Mouse (Mus musculus) heart, embryonic 12.5 days (tissue): ENCODE results near the gene Castor1. TPM values are rescaled to one million over a fixed set of nuclear protein-coding genes. Genes with fewer than 3 reads are reported as not detected.

ENCODE experiments used
- ATAC-seq: fragments of 200-750 bp; cut with Nextera tagmentation; 2 replicates; pipeline ENCODE4 v1.8.0; 2017; ENCODE audit warnings: moderate TSS enrichment, moderate library complexity; ENCODE audit not compliant: insufficient number of reproducible peaks, low FRiP score
- H3K27ac ChIP-seq: fragments of 300-500 bp; sonication (generic); 2 replicates; pipeline ENCODE4 v1.5.1; 2016; ENCODE audit warnings: mild to moderate bottlenecking, moderate library complexity; ENCODE audit not compliant: poor library complexity, severe bottlenecking
- H3K27me3 ChIP-seq: fragments of 300-500 bp; sonication (generic); replicated peaks from 2 replicates; pipeline ENCODE4 v1.6.1; 2016; ENCODE audit warnings: mild to moderate bottlenecking, moderate library complexity
- H3K36me3 ChIP-seq: fragments of 300-500 bp; sonication (generic); 2 replicates; pipeline ENCODE4 v1.6.1; 2016; ENCODE audit warnings: mild to moderate bottlenecking, moderate library complexity
- H3K4me1 ChIP-seq: fragments of 300-500 bp; sonication (generic); replicated peaks from 2 replicates; pipeline ENCODE4 v1.6.1; 2016; ENCODE audit warnings: mild to moderate bottlenecking
- H3K4me2 ChIP-seq: fragments of 300-500 bp; sonication (generic); 2 replicates; pipeline ENCODE4 v1.6.1; 2016; ENCODE audit warnings: mild to moderate bottlenecking, moderate library complexity
- H3K4me3 ChIP-seq: fragments of 300-500 bp; sonication (generic); 2 replicates; pipeline ENCODE4 v1.5.1; 2016; ENCODE audit warnings: mild to moderate bottlenecking
- H3K9ac ChIP-seq: fragments of 300-500 bp; sonication (generic); 2 replicates; pipeline ENCODE4 v1.6.1; 2016; ENCODE audit warnings: mild to moderate bottlenecking, moderate library complexity
- H3K9me3 ChIP-seq: fragments of 300-500 bp; sonication (generic); replicated peaks from 2 replicates; pipeline ENCODE4 v1.6.1; 2016; ENCODE audit warnings: mild to moderate bottlenecking, moderate library complexity
- WGBS: fragments of 180-500 bp; shearing (Covaris S2); methylation state at CpG from one replicate; pipeline ENCODE4 v1.1.7; 2016; 5-methylcytosine and 5-hydroxymethylcytosine counted together
- polyA plus RNA-seq: library from polyadenylated mRNA; unstranded; fragments of >200 nt; fragmentation: Nextera tagmentation; extraction: Ambion mirVana; gene quantifications from 2 replicates; pipeline ENCODE4 v1.2.1, GENCODE M21; 2016

The Castor1 gene
- polyA plus RNA-seq, 1 experiment from 2014 or later = 3.8 TPM

- ATAC-seq = no peak
- Histone ChIP-seq H3K9ac (no peak within 1 kb of the TSS), H3K36me3 (no peaks in the 10 kb centered on the region), H3K4me3 (no peak within 1 kb of the TSS), H3K27ac (no peak within 1 kb of the TSS), H3K4me2 (no peak within 1 kb of the TSS), H3K27me3 (no peaks in the 10 kb centered on the region), H3K9me3 (peaks cover 5% of the 10 kb centered on the region; the same call in 1 of the 2 replicates), H3K4me1 (peaks cover 9% of the 10 kb centered on the region)
- WGBS = 66% methylated on average over 16 of the region's 16 CpGs
Measured at GRCm38 (mm10) chr11:4235665-4236545, 17.9 kb downstream of the Castor1 start, which contains the start of gene Osm. Gene Osm, plus strand, starts transcription at chr11:4236420.

DNA sequence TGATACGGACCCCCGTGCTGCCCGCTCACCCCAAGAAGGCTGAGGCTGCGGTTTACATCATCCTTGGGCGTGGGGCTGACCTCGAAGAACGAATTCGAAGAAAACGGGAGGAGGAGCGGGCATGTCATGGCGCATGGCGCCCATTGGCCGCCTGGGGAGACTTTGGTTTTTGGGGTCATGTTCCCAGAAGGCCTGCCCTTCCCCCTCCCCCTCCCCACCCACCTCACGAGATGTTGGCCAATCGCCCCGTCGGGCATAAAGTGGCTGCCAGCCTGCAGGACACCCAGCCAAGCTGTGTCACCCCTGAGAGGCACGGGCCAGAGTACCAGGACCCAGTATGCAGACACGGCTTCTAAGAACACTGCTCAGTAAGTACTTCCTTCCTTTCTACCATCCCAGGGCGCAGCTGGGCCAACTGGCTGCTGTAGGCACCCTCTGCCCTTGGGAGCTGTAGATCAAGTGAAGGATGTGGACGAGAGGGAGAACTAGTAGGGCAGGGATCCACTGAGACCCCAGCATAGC is 18.6 kb downstream of the Castor1 start:
- Histone ChIP-seq H3K4me1 (peaks cover 9% of the 10 kb centered on the region), H3K27me3 (no peaks in the 10 kb centered on the region), H3K27ac (no peak overlapping the region), H3K9ac (no peak overlapping the region), H3K4me2 (no peak overlapping the region), H3K4me3 (no peak overlapping the region), H3K9me3 (peaks cover 5% of the 10 kb centered on the region; the same call in 1 of the 2 replicates), H3K36me3 (no peaks in the 10 kb centered on the region)
- ATAC-seq = no peak
- 87% methylated on average over 21 of the region's 21 CpGs for WGBS

DNA sequence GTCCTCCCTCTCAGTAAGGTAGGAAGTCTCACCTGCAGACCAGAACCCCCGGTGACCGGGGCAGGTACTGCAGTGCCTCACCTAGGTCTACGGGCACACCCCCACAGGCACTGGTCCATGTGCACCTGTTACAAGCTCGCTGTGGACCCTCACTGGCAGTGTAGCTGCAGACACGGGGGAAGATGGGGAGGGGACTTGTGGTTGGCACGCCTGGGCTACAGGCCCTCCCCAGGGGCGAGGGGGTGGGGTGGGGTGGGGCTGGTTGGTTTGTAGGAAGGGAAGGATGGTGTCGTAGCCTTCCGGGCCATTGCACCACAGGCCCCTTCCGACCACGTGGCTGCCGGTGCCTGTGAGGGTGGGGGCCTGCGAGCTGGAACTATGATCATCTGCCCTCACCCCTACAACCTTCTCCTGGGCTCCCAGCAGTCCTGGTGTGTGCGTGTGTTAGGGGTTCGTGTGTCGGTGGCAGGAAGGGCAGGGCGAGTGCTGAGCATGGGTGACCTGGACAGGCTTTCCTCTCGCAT is 19.4 kb downstream of the Castor1 start:
- no peak overlapping the region for H3K4me2 ChIP-seq
- H3K27me3 ChIP-seq = no peaks in the 10 kb centered on the region
- 76% methylated on average over 18 of the region's 18 CpGs for WGBS
- no peaks in the 10 kb centered on the region for H3K36me3 ChIP-seq
- H3K4me1 ChIP-seq = peaks cover 8% of the 10 kb centered on the region
- no peak overlapping the region for H3K27ac ChIP-seq
- H3K4me3 ChIP-seq = no peak overlapping the region
- H3K9me3 ChIP-seq = peaks cover 5% of the 10 kb centered on the region; the same call in 1 of the 2 replicates
- H3K9ac ChIP-seq = no peak overlapping the region
- ATAC-seq = no peak

GRCm38 (mm10) chr11:4238167-4238566 is 20.1 kb downstream of the Castor1 start:
- ATAC-seq = no peak
- no peak overlapping the region for H3K4me3 ChIP-seq
- H3K4me2 ChIP-seq = no peak overlapping the region
- H3K27ac ChIP-seq = no peak overlapping the region
- no peaks in the 10 kb centered on the region for H3K27me3 ChIP-seq
- H3K4me1 ChIP-seq = peaks cover 7% of the 10 kb centered on the region; the same call in 1 of the 2 replicates
- H3K36me3 ChIP-seq = no peaks in the 10 kb centered on the region
- WGBS = 81% methylated on average over 6 of the region's 6 CpGs
- H3K9me3 ChIP-seq = peaks cover 5% of the 10 kb centered on the region; the same call in 1 of the 2 replicates
- no peak overlapping the region for H3K9ac ChIP-seq

DNA sequence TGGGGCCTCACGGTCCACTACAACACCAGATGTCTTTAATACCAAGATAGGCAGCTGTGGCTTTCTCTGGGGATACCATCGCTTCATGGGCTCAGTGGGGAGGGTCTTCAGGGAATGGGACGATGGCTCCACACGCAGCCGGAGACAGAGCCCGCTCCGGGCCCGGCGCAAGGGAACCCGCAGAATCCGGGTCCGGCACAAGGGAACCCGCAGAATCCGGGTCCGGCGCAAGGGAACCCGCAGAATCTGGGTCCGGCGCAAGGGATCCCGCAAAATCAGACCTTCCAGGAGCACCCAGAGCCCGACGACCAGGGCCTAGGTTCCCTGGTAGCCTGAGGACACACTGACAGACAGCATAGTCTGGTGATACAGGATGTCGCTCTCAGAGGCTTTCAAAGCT is 21.7 kb downstream of the Castor1 start:
- H3K36me3 ChIP-seq = no peaks in the 10 kb centered on the region
- H3K27me3 ChIP-seq = no peaks in the 10 kb centered on the region
- ATAC-seq = no peak
- no peak overlapping the region for H3K9ac ChIP-seq
- no peak overlapping the region for H3K4me2 ChIP-seq
- peaks cover 5% of the 10 kb centered on the region; the same call in 1 of the 2 replicates for H3K9me3 ChIP-seq
- H3K27ac ChIP-seq = no peak overlapping the region
- no peak overlapping the region for H3K4me3 ChIP-seq
- WGBS = 80% methylated on average over 23 of the region's 23 CpGs
- H3K4me1 ChIP-seq = peaks cover 7% of the 10 kb centered on the region; the same call in 1 of the 2 replicates

- H3K4me3 ChIP-seq = no peak overlapping the region
- WGBS = 59% methylated on average over 7 of the region's 7 CpGs
Measured at GRCm38 (mm10) chr11:4240151-4240550, 22.1 kb downstream of the Castor1 start.

DNA sequence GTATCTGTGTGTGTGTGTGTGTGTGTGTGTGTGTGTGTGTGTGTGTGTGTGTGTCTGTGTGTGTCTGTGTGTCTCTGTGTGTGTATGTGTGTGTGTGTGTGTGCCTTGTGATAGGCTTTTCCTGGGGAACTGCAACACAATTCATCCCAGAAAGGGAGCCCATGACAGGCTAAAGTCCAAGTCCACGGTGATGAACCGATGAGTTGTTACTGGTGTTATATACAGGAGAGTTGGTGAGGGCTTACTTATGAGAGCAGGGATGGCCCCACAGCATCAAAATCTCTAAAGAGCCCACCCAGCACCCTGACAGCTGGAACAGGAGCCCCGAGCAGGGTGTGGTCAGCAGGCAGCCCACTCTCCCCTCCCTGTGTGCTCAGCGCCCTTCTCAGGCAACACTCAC is 23.2 kb downstream of the Castor1 start:
- H3K9me3 ChIP-seq = peaks cover 5% of the 10 kb centered on the region; the same call in 1 of the 2 replicates
- H3K9ac ChIP-seq = no peak overlapping the region
- no peak overlapping the region for H3K4me2 ChIP-seq
- H3K4me1 ChIP-seq = peaks cover 3% of the 10 kb centered on the region; the same call in 1 of the 2 replicates
- no peaks in the 10 kb centered on the region for H3K27me3 ChIP-seq
- H3K27ac ChIP-seq = no peak overlapping the region
- no peaks in the 10 kb centered on the region for H3K36me3 ChIP-seq
- H3K4me3 ChIP-seq = no peak overlapping the region
- WGBS = 77% methylated on average over 4 of the region's 4 CpGs
- no peak for ATAC-seq

More at GRCm38 (mm10) chr11:4240151-4240550, 22.1 kb downstream of the Castor1 start:
- no peak for ATAC-seq
- Histone ChIP-seq H3K9me3 (peaks cover 5% of the 10 kb centered on the region; the same call in 1 of the 2 replicates), H3K4me1 (peaks cover 7% of the 10 kb centered on the region; the same call in 1 of the 2 replicates), H3K27me3 (no peaks in the 10 kb centered on the region), H3K4me2 (no peak overlapping the region), H3K36me3 (no peaks in the 10 kb centered on the region), H3K9ac (no peak overlapping the region), H3K27ac (no peak overlapping the region)

- Histone ChIP-seq H3K36me3 (no peaks in the 10 kb centered on the region), H3K4me1 (no peaks in the 10 kb centered on the region), H3K9ac (no peak overlapping the region), H3K27ac (no peak overlapping the region), H3K27me3 (no peaks in the 10 kb centered on the region), H3K4me3 (no peak overlapping the region), H3K4me2 (no peak overlapping the region), H3K9me3 (no peaks in the 10 kb centered on the region)
- 68% methylated on average over 6 of the region's 6 CpGs for WGBS
- no peak for ATAC-seq
Measured at GRCm38 (mm10) chr11:4246126-4246525, 28.1 kb downstream of the Castor1 start.

GRCm38 (mm10) chr11:4246623-4247022 is 28.6 kb downstream of the Castor1 start:
- no peak overlapping the region for H3K4me3 ChIP-seq
- H3K27ac ChIP-seq = no peak overlapping the region
- 71% methylated on average over 4 of the region's 4 CpGs for WGBS
- peaks cover 3% of the 10 kb centered on the region; the same call in 1 of the 2 replicates for H3K27me3 ChIP-seq
- H3K4me1 ChIP-seq = no peaks in the 10 kb centered on the region
- no peaks in the 10 kb centered on the region for H3K9me3 ChIP-seq
- no peak overlapping the region for H3K4me2 ChIP-seq
- no peak overlapping the region for H3K9ac ChIP-seq
- no peaks in the 10 kb centered on the region for H3K36me3 ChIP-seq
- ATAC-seq = no peak

- H3K4me3 ChIP-seq = no peak overlapping the region
- H3K27ac ChIP-seq = no peak overlapping the region
- H3K27me3 ChIP-seq = peaks cover 3% of the 10 kb centered on the region; the same call in 1 of the 2 replicates
- H3K4me2 ChIP-seq = no peak overlapping the region
- no peaks in the 10 kb centered on the region for H3K36me3 ChIP-seq
- no peaks in the 10 kb centered on the region for H3K9me3 ChIP-seq
- no peaks in the 10 kb centered on the region for H3K4me1 ChIP-seq
- H3K9ac ChIP-seq = no peak overlapping the region
- 71% methylated on average over 14 of the region's 14 CpGs for WGBS
- ATAC-seq = no peak
Measured at GRCm38 (mm10) chr11:4247201-4247959, 29.4 kb downstream of the Castor1 start.
